Mouse (Mus musculus) small intestine, adult 2 months (tissue): ENCODE data around the gene Msl2. TPM values are rescaled to one million over a fixed set of nuclear protein-coding genes. Genes with fewer than 3 reads are reported as not detected.
A peak's percentile ranks its signal among the peaks of the same experiment; 100 is the strongest.

Experiments used
- H3K27ac ChIP-seq: fragments of 200-500 bp; 2 replicates; pipeline ENCODE4 v1.5.1; 2012; ENCODE audit warnings: low read depth, low read length, control low read depth, inconsistent platforms; ENCODE audit not compliant: insufficient read depth
- H3K27me3 ChIP-seq: fragments of 200-500 bp; 2 replicates; pipeline ENCODE4 v1.6.1; 2012; ENCODE audit warnings: mild to moderate bottlenecking, moderate library complexity, low read length, inconsistent platforms; ENCODE audit not compliant: control insufficient read depth, insufficient read depth
- H3K36me3 ChIP-seq: fragments of 200-500 bp; 2 replicates; pipeline ENCODE4 v1.6.1; 2012; ENCODE audit warnings: mild to moderate bottlenecking, low read length, control low read depth, inconsistent platforms; ENCODE audit not compliant: control insufficient read depth, insufficient read depth
- H3K4me1 ChIP-seq: fragments of 200-500 bp; 2 replicates; pipeline ENCODE4 v1.6.1; 2012; ENCODE audit warnings: low read length, inconsistent platforms, mixed read lengths; ENCODE audit not compliant: control insufficient read depth, insufficient read depth, insufficient read length
- H3K4me3 ChIP-seq: fragments of 200-500 bp; 2 replicates; pipeline ENCODE4 v1.5.1; 2012; ENCODE audit warnings: low read depth, mild to moderate bottlenecking, control low read depth, inconsistent platforms, low read length, moderate library complexity
- CTCF ChIP-seq: fragments of 200-500 bp; IDR thresholded peaks from 2 replicates; pipeline ENCODE4 v1.5.1; 2012; ENCODE audit warnings: low read depth, mild to moderate bottlenecking, control low read depth, inconsistent platforms, low read length, moderate library complexity, mixed read lengths; ENCODE audit not compliant: insufficient replicate concordance, insufficient read length; ENCODE audit errors: extremely low read depth
- POLR2A ChIP-seq: fragments of 200-500 bp; IDR thresholded peaks from 2 replicates; pipeline ENCODE4 v1.6.1; 2012; ENCODE audit warnings: low read depth, mild to moderate bottlenecking, control low read depth, inconsistent platforms, low read length, moderate library complexity
- WGBS: fragments of 180-500 bp; shearing (Covaris S2); methylation state at CpG from one replicate; pipeline ENCODE4 v1.1.7; 2018; 5-methylcytosine and 5-hydroxymethylcytosine counted together
- polyA plus RNA-seq: library from polyadenylated mRNA; depleted of rRNA; stranded (reverse); fragments of >200 nt; gene quantifications from 2 replicates; pipeline ENCODE4 v1.2.3, GENCODE M21; 2012; rRNA removed

Gene Msl2
- polyA plus RNA-seq = 14.2 and 24.4 TPM in 2 replicates

GRCm38 (mm10) chr9:101073987-101074331 is at the start of gene Msl2:
TSS of gene Msl2 (plus strand) at chr9:101074101.
- H3K4me3 ChIP-seq = peak within 1 kb of the TSS; percentile 92
- 2% methylated on average over 31 of the region's 43 CpGs for WGBS
- TF ChIP-seq CTCF (no peak), POLR2A (peak; percentile 66)

GRCm38 (mm10) chr9:101033761-101034447 is 40.0 kb upstream of the Msl2 start:
- 1% methylated on average over 14 of the region's 14 CpGs for WGBS
- H3K36me3 ChIP-seq = no peaks in the 10 kb centered on the region
- peak overlapping the region; percentile 96 for H3K27ac ChIP-seq
- H3K4me3 ChIP-seq = peak overlapping the region; percentile 76
- no peaks in the 10 kb centered on the region; the same call in 1 of the 2 replicates for H3K4me1 ChIP-seq
- no peaks in the 10 kb centered on the region for H3K27me3 ChIP-seq
- no peak for TF ChIP-seq POLR2A
- TF ChIP-seq CTCF = no peak

More at GRCm38 (mm10) chr9:101073987-101074331, at the start of gene Msl2:
- Histone ChIP-seq H3K27ac (peak within 1 kb of the TSS; percentile 98), H3K4me1 (peaks cover 7% of the 10 kb centered on the region; the same call in 1 of the 2 replicates), H3K36me3 (no peaks in the 10 kb centered on the region), H3K27me3 (no peaks in the 10 kb centered on the region)

GRCm38 (mm10) chr9:101034448-101035098 is 39.3 kb upstream of the Msl2 start, which contains the start of gene Pccb:
TSS of gene Pccb (minus strand) at chr9:101034898.
- no peaks in the 10 kb centered on the region for H3K27me3 ChIP-seq
- TF ChIP-seq POLR2A (peak; percentile 90), CTCF (no peak)
- no peaks in the 10 kb centered on the region; the same call in 1 of the 2 replicates for H3K4me1 ChIP-seq
- WGBS = under 1% methylated on average over 61 of the region's 61 CpGs
- H3K27ac ChIP-seq = peak within 1 kb of the TSS; percentile 96
- H3K36me3 ChIP-seq = no peaks in the 10 kb centered on the region
- H3K4me3 ChIP-seq = peak within 1 kb of the TSS; percentile 76

- H3K4me1 ChIP-seq = no peaks in the 10 kb centered on the region; the same call in 1 of the 2 replicates
- H3K27me3 ChIP-seq = no peaks in the 10 kb centered on the region
- TF ChIP-seq CTCF (no peak), POLR2A (no peak)
- no peak overlapping the region for H3K4me3 ChIP-seq
- 57% methylated on average over 9 of the region's 15 CpGs for WGBS
- H3K27ac ChIP-seq = no peak overlapping the region
- no peaks in the 10 kb centered on the region for H3K36me3 ChIP-seq
Measured at GRCm38 (mm10) chr9:101035836-101036596, 37.9 kb upstream of the Msl2 start.

- TF ChIP-seq CTCF (no peak), POLR2A (no peak)
Measured at GRCm38 (mm10) chr9:101036876-101037275, 37.0 kb upstream of the Msl2 start.

GRCm38 (mm10) chr9:101037396-101037795 is 36.5 kb upstream of the Msl2 start:
- WGBS = 23% methylated on average over 7 of the region's 7 CpGs
- Histone ChIP-seq H3K27ac (no peak overlapping the region), H3K36me3 (no peaks in the 10 kb centered on the region), H3K4me3 (no peak overlapping the region), H3K27me3 (no peaks in the 10 kb centered on the region), H3K4me1 (no peaks in the 10 kb centered on the region; the same call in 1 of the 2 replicates)
- TF ChIP-seq CTCF = no peak
- no peak for TF ChIP-seq POLR2A

More at GRCm38 (mm10) chr9:101036876-101037275, 37.0 kb upstream of the Msl2 start:
- Histone ChIP-seq H3K27ac (no peak overlapping the region), H3K36me3 (no peaks in the 10 kb centered on the region), H3K27me3 (no peaks in the 10 kb centered on the region), H3K4me1 (no peaks in the 10 kb centered on the region; the same call in 1 of the 2 replicates), H3K4me3 (no peak overlapping the region)
- WGBS = 60% methylated on average over 2 of the region's 2 CpGs
